Mouse (Mus musculus): Measurements from ENCODE around the gene Tbc1d22a. TPM values are rescaled to one million over a fixed set of nuclear protein-coding genes. Genes with fewer than 3 reads are reported as not detected.

The Tbc1d22a gene
- total RNA-seq, 4 experiments from 2014 or later = 32.9 to 34.3 (median 33.8) TPM

GRCm38 (mm10) chr15:86277428-86277827 is 63.2 kb downstream of the Tbc1d22a start:
- DNase-seq (ENCODE audit: low spot score in 2 of 2) = peak in 1 of 2 experiments; percentile 61

DNA sequence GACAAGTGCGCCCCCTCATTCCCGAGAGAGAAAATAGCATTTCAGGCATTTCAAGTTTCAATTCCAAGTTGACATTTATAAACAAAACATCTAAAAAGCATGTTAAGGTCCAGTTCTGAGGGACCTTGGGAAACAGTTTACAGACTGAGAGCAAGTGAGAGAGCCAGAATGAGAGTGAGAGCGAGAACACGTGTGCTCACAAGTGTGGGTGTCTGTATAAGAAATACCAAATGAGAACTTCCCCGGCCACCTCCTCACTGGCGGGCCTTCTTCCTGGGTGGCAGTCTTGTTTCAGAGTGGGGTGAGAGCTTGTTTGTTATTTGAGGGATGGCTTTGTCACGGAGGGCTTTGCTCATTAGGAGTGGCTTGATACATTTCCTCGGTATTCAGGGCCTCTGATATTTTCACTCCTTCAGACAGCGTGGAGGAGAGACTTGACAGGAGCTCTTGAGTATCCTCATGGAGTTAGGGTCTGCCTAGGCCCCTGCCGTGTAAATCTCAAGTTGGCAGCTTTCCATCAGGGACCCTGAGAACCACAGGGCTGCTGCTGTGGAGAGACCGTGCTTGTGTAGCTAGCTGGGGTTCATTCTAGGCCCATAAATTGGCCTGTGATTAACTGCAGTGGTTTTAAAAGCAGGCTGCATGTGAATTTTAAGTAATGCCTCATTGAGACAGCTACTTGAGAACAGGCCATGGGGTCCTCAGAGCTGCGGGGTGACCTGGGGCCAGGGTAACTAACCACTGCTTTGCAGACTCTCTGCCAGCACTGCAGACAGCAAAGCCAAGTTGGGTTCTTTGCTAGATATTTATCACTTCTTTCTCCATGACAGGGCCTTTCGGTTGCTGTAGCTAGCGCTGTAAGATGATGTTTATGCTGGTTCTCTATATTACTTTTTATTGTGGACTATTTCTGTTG is 65.1 kb downstream of the Tbc1d22a start:
- peak in 1 of 2 experiments; percentile 49 for DNase-seq (ENCODE audit: low spot score in 2 of 2)

- DNase-seq (ENCODE audit: low spot score in 2 of 2) = no peak
Observed at GRCm38 (mm10) chr15:86280137-86280536, 65.9 kb downstream of the Tbc1d22a start.

DNA sequence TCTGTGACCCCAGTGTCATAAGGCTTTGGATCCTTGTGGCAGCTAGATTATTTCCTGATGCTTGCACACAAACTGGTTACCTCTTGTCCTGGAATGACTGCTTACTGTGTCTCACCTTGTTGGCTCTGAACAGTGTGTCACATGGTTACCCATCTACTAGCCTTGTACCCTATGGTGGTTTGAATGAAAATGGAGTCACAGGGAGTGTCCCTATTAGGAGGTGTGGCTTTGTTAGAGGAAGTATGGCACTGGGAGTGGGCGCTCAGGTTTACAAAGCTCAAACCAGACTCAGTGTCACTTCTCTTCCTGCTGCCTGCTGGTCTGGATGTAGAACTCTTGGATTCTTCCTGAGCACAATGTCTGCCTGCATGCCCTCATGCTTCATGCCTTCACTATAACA is 69.0 kb downstream of the Tbc1d22a start:
- no peak for DNase-seq (ENCODE audit: low spot score in 2 of 2)

- no peak for DNase-seq (ENCODE audit: low spot score in 2 of 2)
Observed at GRCm38 (mm10) chr15:86285296-86285695, 71.0 kb downstream of the Tbc1d22a start.

- peak in 1 of 2 experiments; percentile 43 for DNase-seq (ENCODE audit: low spot score in 2 of 2)
Observed at GRCm38 (mm10) chr15:86290074-86290473, 75.8 kb downstream of the Tbc1d22a start.

GRCm38 (mm10) chr15:86292288-86292687 is 78.0 kb downstream of the Tbc1d22a start:
- no peak for DNase-seq (ENCODE audit: low spot score in 2 of 2)

DNA sequence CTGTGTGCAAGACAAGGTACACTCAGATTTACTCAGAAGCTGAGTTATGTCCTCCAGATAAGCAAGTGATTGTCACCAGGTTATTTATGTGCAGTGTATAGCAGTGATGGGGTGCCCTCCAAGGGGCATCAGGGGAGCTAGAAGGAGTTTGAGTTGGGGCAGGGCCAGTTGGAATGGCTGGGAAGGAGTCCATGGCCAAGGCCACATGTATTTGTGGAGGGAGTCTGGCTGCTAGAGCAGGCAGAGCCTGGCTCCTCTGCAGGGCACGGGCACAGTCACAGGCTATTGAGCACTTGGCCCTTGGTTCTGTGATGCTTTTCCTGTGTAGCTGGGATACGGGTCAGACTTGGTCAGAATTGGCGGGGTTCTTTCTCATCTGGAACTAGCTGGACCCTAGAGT is 80.2 kb downstream of the Tbc1d22a start:
- DNase-seq (ENCODE audit: low spot score in 2 of 2) = no peak

DNA sequence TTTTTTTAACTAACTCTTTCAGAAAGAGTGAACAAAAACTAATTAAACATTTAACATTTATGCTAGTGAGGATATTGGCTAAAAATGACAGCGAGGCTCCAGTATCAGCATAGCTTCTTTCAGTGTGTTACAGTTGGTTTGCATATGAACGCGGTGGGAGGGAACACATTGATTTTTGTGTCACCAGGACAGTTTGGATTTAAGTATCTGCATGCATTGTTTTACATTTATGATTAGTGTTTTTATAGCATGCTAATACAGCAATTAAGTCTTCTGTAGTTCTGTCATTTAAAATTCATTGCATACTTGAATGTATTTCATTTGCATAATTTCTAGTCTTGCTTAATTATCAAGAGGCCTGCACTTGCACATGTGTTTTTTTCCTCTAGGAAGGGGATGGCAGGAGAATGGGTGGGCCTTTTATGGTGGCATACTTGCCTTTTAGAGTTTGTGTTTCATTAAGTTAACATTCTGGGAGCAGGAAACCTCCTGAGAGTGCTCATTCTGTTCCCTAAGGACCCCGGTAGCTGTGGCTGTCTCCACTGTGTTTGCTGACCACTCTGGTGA is 81.5 kb downstream of the Tbc1d22a start:
- DNase-seq (ENCODE audit: low spot score in 2 of 2) = no peak

GRCm38 (mm10) chr15:86297281-86297680 is 83.0 kb downstream of the Tbc1d22a start:
- DNase-seq (ENCODE audit: low spot score in 2 of 2) = no peak

GRCm38 (mm10) chr15:86303876-86304275 is 89.6 kb downstream of the Tbc1d22a start:
- DNase-seq (ENCODE audit: low spot score in 2 of 2) = no peak

DNA sequence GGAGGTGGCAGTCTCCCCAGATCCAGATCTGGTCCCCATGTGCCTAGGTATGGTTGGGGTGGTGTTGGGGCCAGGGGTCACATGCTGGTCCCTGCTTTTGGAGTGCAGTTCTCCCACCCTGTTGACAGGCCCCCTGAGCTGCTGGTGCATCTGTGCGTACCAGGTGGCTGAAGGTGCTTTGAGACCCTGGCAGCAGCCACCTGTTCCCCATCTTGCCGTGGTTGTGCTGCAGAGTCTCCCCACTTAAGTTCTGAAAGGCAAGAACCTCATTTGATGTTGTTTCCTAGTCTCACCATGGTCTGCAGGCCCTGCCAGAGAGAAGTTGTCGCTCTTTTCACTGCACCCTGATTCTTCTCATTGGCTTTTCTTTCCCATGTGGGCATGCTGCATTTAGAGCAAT is 90.6 kb downstream of the Tbc1d22a start:
- DNase-seq (ENCODE audit: low spot score in 2 of 2) = no peak

- no peak for DNase-seq (ENCODE audit: low spot score in 2 of 2)
Observed at GRCm38 (mm10) chr15:86305290-86305689, 91.0 kb downstream of the Tbc1d22a start.

DNA sequence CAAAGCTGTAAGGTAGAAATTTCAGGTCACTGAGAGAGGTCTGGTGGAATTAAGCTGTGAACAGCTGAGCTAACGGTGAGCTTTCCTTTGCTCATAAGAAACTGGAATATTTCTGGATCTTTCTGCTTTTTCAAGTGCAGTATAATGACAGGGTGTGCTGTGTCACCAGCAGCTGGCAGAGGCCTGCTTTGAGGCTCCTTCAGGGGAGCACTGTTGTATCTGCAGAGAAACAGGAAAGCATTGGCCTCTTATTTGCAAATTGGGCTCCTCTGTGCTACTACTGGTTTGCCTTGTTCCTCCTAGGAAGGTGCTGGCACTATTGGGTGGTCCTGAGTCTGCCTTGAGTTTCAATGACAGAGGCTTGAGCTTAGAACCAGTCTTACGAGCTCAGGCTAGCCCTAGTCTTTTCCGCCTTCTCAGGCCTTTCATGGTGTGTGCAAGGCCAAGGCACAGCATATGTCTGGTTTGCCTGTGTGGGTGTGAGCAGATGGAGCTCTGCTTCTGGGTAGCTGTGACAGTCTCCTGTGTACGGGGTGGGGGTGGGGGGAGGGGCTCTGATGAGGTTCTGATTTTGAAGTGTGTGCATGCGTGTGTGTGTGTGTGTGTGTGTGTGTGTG is 95.1 kb downstream of the Tbc1d22a start:
- peak; percentile 39 to 72 for DNase-seq (ENCODE audit: low spot score in 2 of 2)

DNA sequence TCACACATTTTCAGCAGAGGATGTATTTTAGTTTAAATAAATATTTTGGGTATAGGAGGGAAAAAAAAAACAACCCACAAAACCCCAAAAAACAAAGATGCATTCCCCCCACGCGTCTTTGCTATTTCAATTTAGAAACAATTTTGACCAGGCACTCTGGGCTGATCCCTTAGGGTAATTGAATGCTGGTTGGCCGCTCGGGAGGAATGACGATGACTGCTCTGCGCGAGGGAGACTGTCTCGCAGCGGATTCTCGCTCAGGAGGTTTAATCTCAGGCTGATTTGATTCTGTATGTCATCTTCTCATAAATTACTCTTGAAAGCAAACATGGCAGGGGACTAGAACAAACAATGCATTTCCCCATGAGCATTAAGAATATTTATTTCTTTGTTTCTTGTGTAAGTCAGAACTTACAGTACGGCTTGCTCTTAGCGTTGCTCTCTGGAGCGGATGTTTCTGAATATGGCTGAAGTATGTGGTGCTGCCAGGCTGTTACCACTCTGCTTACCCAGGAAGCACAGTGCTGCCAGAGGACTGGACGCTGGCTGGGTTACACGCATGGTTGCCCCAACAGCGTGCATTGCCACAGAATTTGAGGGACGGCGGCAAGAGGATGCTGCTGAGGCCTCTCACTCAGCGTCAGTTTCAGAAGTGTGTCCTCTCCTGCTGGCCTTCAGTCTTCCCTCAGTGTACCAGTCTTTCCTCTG is 106.7 kb downstream of the Tbc1d22a start:
- DNase-seq (ENCODE audit: low spot score in 2 of 2) = no peak

- no peak for DNase-seq (ENCODE audit: low spot score in 2 of 2)
Observed at GRCm38 (mm10) chr15:86326341-86326740, 112.1 kb downstream of the Tbc1d22a start.

DNA sequence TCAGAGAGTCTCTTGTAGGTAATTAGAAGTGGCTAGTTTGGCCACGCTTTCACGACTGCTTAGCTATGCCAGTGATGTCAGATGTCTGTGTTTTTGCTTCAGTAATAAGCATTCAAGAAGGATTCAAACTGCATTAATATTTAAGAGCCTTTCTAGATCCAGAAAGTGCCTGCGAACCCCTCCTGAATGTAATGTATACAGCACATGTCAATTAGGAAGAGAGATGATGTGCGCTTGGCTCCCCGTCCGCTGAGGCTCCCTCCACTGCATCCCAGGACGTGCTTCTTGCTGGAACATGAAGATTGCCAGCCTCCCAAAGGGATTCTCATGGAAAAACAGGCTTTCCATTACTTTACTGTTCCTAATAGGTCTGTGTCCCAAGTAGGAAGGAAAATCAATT is 115.7 kb downstream of the Tbc1d22a start:
- no peak for DNase-seq (ENCODE audit: low spot score in 2 of 2)

DNA sequence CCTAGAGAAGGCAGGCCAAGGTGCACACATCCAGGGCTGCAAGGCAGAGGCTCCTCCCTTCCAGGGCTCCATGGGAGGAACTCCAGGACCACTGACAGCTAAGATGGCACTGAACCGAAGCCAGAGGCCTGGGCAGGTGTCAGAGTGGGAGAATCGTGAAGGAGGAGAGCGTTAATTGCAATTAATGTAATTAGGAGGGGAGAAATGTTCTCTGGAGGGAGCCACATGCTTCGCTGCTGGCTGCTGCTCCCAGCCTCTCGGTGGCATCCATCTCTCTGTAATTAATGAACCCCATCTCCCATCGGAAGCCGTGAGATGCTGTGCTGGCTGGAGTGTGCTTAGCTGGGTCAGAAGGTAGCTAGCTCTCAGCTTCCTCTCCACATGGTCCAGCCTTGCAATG is 116.2 kb downstream of the Tbc1d22a start:
- DNase-seq (ENCODE audit: low spot score in 2 of 2) = no peak

DNA sequence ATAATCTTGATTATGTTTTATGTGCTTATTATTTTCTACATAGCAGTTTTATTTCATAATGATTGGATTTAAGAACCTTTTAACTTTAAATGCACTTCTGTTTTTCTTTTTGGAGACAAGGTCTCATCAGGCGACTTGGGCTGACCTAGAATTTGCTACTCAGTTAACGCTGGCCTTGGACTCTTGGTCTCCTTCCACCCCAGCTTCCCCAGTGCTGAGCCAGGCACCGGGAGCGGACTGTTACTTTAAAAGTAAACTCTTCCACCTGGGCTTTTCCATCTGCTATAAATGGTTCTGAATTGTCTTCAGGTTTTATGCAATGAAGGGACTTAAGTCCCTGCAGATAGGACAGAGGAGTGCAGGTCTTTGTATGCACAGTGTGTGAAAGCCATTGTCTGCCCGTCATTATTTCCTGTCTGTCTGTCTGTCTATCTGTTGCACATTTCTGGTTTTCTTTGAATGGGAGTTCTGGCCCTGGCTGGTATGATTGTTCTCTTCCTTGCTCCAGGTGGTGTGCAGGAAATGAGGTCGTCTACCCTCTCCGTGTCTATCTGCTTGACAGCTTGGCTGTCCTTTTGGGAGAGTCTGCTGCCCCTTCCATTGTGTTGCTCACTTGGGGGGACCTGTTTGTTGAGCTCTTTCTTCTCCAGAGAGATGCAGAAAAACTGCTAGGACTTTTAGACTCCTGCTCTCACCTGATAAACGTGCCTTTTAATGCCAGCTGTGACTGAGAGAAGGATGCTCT is 117.4 kb downstream of the Tbc1d22a start:
- no peak for DNase-seq (ENCODE audit: low spot score in 2 of 2)

DNA sequence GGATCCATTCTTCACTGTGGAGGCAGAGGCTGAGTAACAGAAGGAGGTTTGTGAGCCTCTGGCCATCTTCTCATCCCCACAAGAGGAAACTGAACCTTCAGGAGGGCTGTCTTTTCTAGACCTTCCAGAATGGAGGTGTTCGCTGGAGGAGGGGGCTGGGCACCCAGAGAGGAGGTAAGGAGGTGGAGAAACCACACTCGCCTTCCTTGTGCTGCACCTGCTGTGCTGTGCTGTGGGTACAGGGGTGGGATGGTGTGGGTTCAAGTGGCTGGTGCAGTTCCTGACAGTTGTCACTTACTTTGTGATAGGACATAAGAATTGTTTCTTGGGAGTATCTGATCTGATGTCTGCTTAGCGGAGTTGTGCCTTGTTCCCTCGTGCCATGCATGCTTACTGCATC is 118.9 kb downstream of the Tbc1d22a start:
- no peak for DNase-seq (ENCODE audit: low spot score in 2 of 2)

DNA sequence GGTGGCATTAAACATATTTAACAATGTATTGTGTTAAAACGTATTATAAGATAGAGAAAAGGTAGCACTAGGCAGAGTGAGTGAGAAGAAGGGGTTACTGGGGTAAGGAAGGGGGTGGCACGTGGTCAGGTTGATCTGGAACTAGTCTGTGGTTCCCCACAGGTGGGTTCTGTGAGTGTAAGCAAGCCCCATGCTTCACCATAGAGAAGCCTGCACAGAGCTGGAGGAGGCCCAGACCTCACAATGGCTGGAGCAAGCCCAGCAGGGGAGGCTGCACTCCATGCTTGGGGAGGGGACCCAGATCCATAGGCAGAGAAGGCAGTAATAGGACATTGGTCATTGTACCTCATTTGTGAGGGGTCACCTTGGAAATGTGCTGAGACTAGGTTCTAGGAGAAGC is 119.3 kb downstream of the Tbc1d22a start:
- DNase-seq (ENCODE audit: low spot score in 2 of 2) = no peak
